Mouse (Mus musculus) right cerebral cortex, adult 2 months (tissue): ENCODE results near the gene Vmn1r230.

Source experiments
- DNase-seq, 2 experiments: peaks; one replicate each; pipeline ENCODE4 v3.0.0; 2021 to 2022; ENCODE audit warnings: low spot score in 2 of 2

Gene Vmn1r230

DNA sequence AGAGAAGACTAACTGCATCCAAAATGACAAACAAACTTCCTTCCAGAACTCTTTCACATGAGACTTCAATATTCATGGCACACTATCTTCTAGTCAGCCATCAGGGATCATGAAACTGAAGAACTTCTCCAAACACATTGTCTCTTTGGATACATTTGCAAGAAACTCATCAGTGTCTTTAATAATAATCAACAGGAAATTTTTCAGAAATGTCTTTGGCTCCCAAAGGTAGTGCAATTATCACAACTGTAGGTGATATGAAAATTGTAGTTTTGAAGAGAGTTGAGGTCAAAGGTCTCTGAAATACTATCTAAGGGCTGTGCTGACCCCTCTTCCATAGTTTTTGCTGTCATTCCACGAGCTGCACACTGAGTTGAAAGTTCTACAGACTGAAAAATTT, at the start of gene Vmn1r230:
Gene Vmn1r230 (plus strand): TSS at position 301 of the 400 bp plus-strand sequence.
- no peak for DNase-seq

DNA sequence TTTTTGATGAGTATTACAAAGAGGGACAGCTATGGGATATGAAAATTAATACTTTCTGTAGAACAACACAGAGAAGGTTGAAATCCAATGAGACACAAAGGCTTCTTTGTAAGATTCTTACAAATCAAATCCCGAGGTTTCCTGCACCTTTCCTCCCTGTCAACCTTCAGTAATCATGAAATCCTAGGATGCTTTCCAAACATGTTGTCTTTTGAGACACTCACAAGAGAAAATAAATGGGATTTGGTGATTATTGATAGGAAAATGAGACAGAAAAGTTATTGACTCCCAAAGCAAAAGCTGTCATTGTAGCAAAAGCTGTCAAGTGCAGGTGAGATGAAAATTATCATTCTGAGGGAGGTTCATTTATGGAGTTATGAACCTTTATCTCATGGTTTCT, 29.0 kb upstream of the Vmn1r230 start, which contains the start of gene Vmn1r229:
Gene Vmn1r229 (plus strand): TSS at position 301 of the 400 bp plus-strand sequence.
- DNase-seq, result no peak
